Mouse (Mus musculus) liver, postnatal 0 days (tissue): ENCODE results near the gene Stk11.

ENCODE experiments used
- CTCF ChIP-seq: sonication (generic); IDR thresholded peaks from 2 replicates; pipeline ENCODE4 v1.5.1; 2016; ENCODE audit warnings: antibody characterized with exemption, low read depth
- EP300 ChIP-seq: IDR thresholded peaks from 2 replicates; pipeline ENCODE4 v1.6.1; 2016; ENCODE audit warnings: antibody characterized with exemption, low read depth, mild to moderate bottlenecking

- TF ChIP-seq CTCF (no peak), EP300 (no peak)
These were observed 31.0 kb downstream of the Stk11 start for GRCm38 (mm10) chr10:80146568-80147011.
